Comparison of ENCODE assay signal across 25 mouse cellular contexts in the genomic region with DNA sequence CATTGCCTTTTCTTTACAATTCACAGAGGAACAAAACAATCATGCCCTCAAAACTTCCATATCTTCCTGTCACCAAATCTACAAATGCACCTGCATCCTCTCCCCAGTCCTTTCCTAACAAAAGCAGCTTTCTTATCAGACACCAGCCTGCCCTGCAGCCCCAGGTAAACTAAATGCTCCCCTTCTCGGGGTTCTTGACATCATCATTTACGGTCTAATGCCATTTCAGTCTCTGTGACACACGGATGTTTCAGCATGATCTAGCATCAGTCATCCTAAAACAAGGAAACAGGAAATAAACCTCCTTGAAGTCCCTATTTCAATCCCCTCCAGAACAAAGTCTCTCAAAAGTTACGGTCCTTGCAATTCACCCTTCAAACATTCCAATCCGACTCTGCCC. TPM values are rescaled to one million over a fixed set of nuclear protein-coding genes. Genes with fewer than 3 reads are reported as not detected.
DNase-seq lines count a peak whose midpoint lies in the region; ATAC-seq lines count a peak whose summit lies in the region.
"Had no signal": no experiment of that assay in that cellular context is flagged by ENCODE, and none has a peak within 500 bp of the region (broad histone marks: within the 10 kb centered on the region; RNA-seq: fewer than 3 reads in every experiment).

No protein-coding gene starts in this region.

- H3K4me3 ChIP-seq in heart, embryonic 16.5 days (ENCODE audit: low read length), result no peak overlapping the region
- no peak overlapping the region for H3K4me3 ChIP-seq in forebrain, embryonic 11.5 days (ENCODE audit: low read depth, low read length)
- H3K4me3 ChIP-seq: forebrain, embryonic 12.5 days; heart, adult 2 months; hindbrain, embryonic 12.5 days; limb, embryonic 10.5 days; liver, embryonic 13.5 days; lung, embryonic 15.5 days; neural tube, embryonic 13.5 days had no signal

- WGBS in heart, embryonic 16.5 days, result 51% methylated on average over 5 of the region's 5 CpGs
- WGBS in forebrain, embryonic 11.5 days, result 76% methylated on average over 5 of the region's 5 CpGs

- H3K36me3 ChIP-seq in heart, embryonic 16.5 days (ENCODE audit: control insufficient read depth, insufficient read depth), result no peaks in the 10 kb centered on the region
- H3K36me3 ChIP-seq in forebrain, embryonic 11.5 days (ENCODE audit: control insufficient read depth, insufficient read depth, low read length), result no peaks in the 10 kb centered on the region
- H3K36me3 ChIP-seq: forebrain, embryonic 12.5 days; hindbrain, embryonic 12.5 days; limb, embryonic 10.5 days; liver, embryonic 13.5 days; lung, embryonic 15.5 days; neural tube, embryonic 13.5 days had no signal

- no peak overlapping the region for H3K4me2 ChIP-seq in heart, embryonic 16.5 days (ENCODE audit: low read depth, low read length)
- H3K4me2 ChIP-seq in forebrain, embryonic 11.5 days (ENCODE audit: low read depth, low read length, severe bottlenecking), result no peak overlapping the region
- H3K4me2 ChIP-seq: forebrain, embryonic 12.5 days; hindbrain, embryonic 12.5 days; liver, embryonic 13.5 days; lung, embryonic 15.5 days; neural tube, embryonic 13.5 days had no signal

- H3K27me3 ChIP-seq in heart, embryonic 16.5 days (ENCODE audit: control insufficient read depth, insufficient read depth, low read length), result no peaks in the 10 kb centered on the region
- no peaks in the 10 kb centered on the region for H3K27me3 ChIP-seq in forebrain, embryonic 11.5 days (ENCODE audit: control insufficient read depth, insufficient read depth, low read length)
- H3K27me3 ChIP-seq: forebrain, embryonic 12.5 days; hindbrain, embryonic 12.5 days; liver, embryonic 13.5 days; lung, embryonic 15.5 days; neural tube, embryonic 13.5 days; Patski had no signal

- no peak overlapping the region for H3K9ac ChIP-seq in heart, embryonic 16.5 days (ENCODE audit: low read length)
- H3K9ac ChIP-seq in forebrain, embryonic 11.5 days (ENCODE audit: low read length), result no peak overlapping the region
- H3K9ac ChIP-seq: forebrain, embryonic 12.5 days; hindbrain, embryonic 12.5 days; liver, embryonic 13.5 days; lung, embryonic 15.5 days; neural tube, embryonic 13.5 days had no signal

- peak overlapping the region; percentile 43; the same call in 1 of the 2 replicates for H3K27ac ChIP-seq in heart, embryonic 16.5 days (ENCODE audit: low read length)
- no peak overlapping the region for H3K27ac ChIP-seq in forebrain, embryonic 11.5 days (ENCODE audit: low read depth, low read length)
- H3K27ac ChIP-seq: forebrain, embryonic 12.5 days; heart, adult 2 months; hindbrain, embryonic 12.5 days; limb, embryonic 10.5 days; liver, embryonic 13.5 days; macrophage; neural tube, embryonic 13.5 days; stomach, postnatal 0 days had no signal

- H3K9me3 ChIP-seq in heart, embryonic 16.5 days (replicated peaks; ENCODE audit: control insufficient read depth, low read length), result no peaks in the 10 kb centered on the region
- no peaks in the 10 kb centered on the region for H3K9me3 ChIP-seq in forebrain, embryonic 11.5 days (ENCODE audit: control insufficient read depth, low read length)
- H3K9me3 ChIP-seq: forebrain, embryonic 12.5 days; hindbrain, embryonic 12.5 days; limb, embryonic 10.5 days; liver, embryonic 13.5 days; lung, embryonic 15.5 days; neural tube, embryonic 13.5 days had no signal

- ATAC-seq in heart, embryonic 16.5 days (replicated peaks; ENCODE audit: extremely low read depth, insufficient read depth, low FRiP score), result no peak
- ATAC-seq in megakaryocyte-erythroid progenitor cell, adult 5-6 weeks (replicated peaks; ENCODE audit: low FRiP score, low TSS enrichment, poor library complexity, severe bottlenecking), result peak; percentile 36; the same call in 1 of the 2 replicates
- no peak for ATAC-seq in forebrain, embryonic 11.5 days (replicated peaks; ENCODE audit: low FRiP score)
- ATAC-seq: Patski had no signal

- H3K4me1 ChIP-seq in heart, embryonic 16.5 days (ENCODE audit: control insufficient read depth, insufficient read depth, low read length), result peaks cover 15% of the 10 kb centered on the region
- no peaks in the 10 kb centered on the region for H3K4me1 ChIP-seq in forebrain, embryonic 11.5 days (replicated peaks; ENCODE audit: control insufficient read depth, insufficient read depth, low read length)
- H3K4me1 ChIP-seq: forebrain, embryonic 12.5 days; hindbrain, embryonic 12.5 days; limb, embryonic 10.5 days; neural tube, embryonic 13.5 days had no signal

- no peak for DNase-seq in heart, adult 11 months
- peak; percentile 34 for DNase-seq in A20 (ENCODE audit: low read depth, low spot score)
- DNase-seq in MEL-GATA-1-ER (ENCODE audit: extremely low read depth, low read depth), result peak; percentile 24
- DNase-seq in forebrain, embryonic 11.5 days (ENCODE audit: low spot score), result no peak
- no peak for DNase-seq in ovary, postnatal 10 days (ENCODE audit: low spot score)
- no peak for DNase-seq in right cerebral cortex, postnatal 14 days
- DNase-seq: adrenal gland, postnatal 14 days; cerebellum, adult 11 months; cerebellum, postnatal 10 days; heart, adult 2 months; kidney, adult 9 months; kidney, postnatal 25 days; liver, embryonic 13.5 days; midbrain, embryonic 14.5 days; right cerebral cortex, postnatal 25 days had no signal

RNA-seq across cellular contexts. Expression of a gene that starts 15.0 kb away (rescaled TPM):
- polyA plus RNA-seq in heart, embryonic 16.5 days (2015; fragmentation: Nextera tagmentation; extraction: Ambion mirVana), result 4.2 and 4.4 TPM in 2 replicates
- total RNA-seq in megakaryocyte-erythroid progenitor cell, adult 5-6 weeks (2014; fragmentation: Nextera tagmentation), result 11.5 and 17.8 TPM in 2 replicates
- 20.8 and 33.6 TPM in 2 replicates for total RNA-seq in megakaryocyte-erythroid progenitor cell, adult 5-6 weeks (2017)
- polyA plus RNA-seq in forebrain, embryonic 11.5 days (2014; fragmentation: Nextera tagmentation; extraction: Ambion mirVana), result 3.5 and 4.6 TPM in 2 replicates

Comparison
In these comparisons a context has a peak if more than half of its experiments do, and no peak if none do; other contexts are left out.
1. DNase-seq: peak in A20 (single experiment) and MEL-GATA-1-ER (single experiment); none in heart, adult 11 months (single experiment), forebrain, embryonic 11.5 days (single experiment), ovary, postnatal 10 days (single experiment) and right cerebral cortex, postnatal 14 days (single experiment).